Mouse (Mus musculus) limb, embryonic 15.5 days (tissue): Measurements from ENCODE around the gene Sik1. TPM values are rescaled to one million over a fixed set of nuclear protein-coding genes. Genes with fewer than 3 reads are reported as not detected.
A peak's percentile ranks its signal among the peaks of the same experiment; 100 is the strongest.

ENCODE experiments used
- ATAC-seq: fragments of 200-750 bp; cut with Nextera tagmentation; 2 replicates; pipeline ENCODE4 v1.8.0; 2017; ENCODE audit warnings: low read depth, moderate TSS enrichment; ENCODE audit not compliant: insufficient number of reproducible peaks, low FRiP score, low TSS enrichment
- H3K27ac ChIP-seq: fragments of 300-500 bp; sonication (generic); 2 replicates; pipeline ENCODE4 v1.5.1; 2015; ENCODE audit warnings: moderate library complexity, mild to moderate bottlenecking, inconsistent platforms
- H3K27me3 ChIP-seq: fragments of 300-500 bp; sonication (generic); 2 replicates; pipeline ENCODE4 v1.6.1; 2015; ENCODE audit warnings: inconsistent platforms
- H3K36me3 ChIP-seq: fragments of 300-500 bp; sonication (generic); 2 replicates; pipeline ENCODE4 v1.6.1; 2015; ENCODE audit warnings: inconsistent platforms
- H3K4me1 ChIP-seq: fragments of 300-500 bp; sonication (generic); 2 replicates; pipeline ENCODE4 v1.6.1; 2015; ENCODE audit warnings: inconsistent platforms
- H3K4me2 ChIP-seq: fragments of 300-500 bp; sonication (generic); 2 replicates; pipeline ENCODE4 v1.6.1; 2015; ENCODE audit warnings: mild to moderate bottlenecking, inconsistent platforms
- H3K4me3 ChIP-seq: fragments of 300-500 bp; sonication (generic); 2 replicates; pipeline ENCODE4 v1.5.1; 2015; ENCODE audit warnings: mild to moderate bottlenecking, inconsistent platforms
- H3K9ac ChIP-seq: fragments of 300-500 bp; sonication (generic); 2 replicates; pipeline ENCODE4 v1.6.1; 2015; ENCODE audit warnings: inconsistent platforms
- H3K9me3 ChIP-seq: fragments of 300-500 bp; sonication (generic); 2 replicates; pipeline ENCODE4 v1.6.1; 2016; ENCODE audit warnings: inconsistent platforms
- WGBS: fragments of 180-500 bp; shearing (Covaris S2); methylation state at CpG from one replicate; pipeline ENCODE4 v1.1.7; 2015; 5-methylcytosine and 5-hydroxymethylcytosine counted together
- polyA plus RNA-seq: library from polyadenylated mRNA; unstranded; fragments of >200 nt; fragmentation: Nextera tagmentation; extraction: Ambion mirVana; gene quantifications from 2 replicates; pipeline ENCODE4 v1.2.1, GENCODE M21; 2015

The Sik1 gene
- polyA plus RNA-seq, 1 experiment from 2014 or later = 30.5 TPM

- no peaks in the 10 kb centered on the region for H3K27me3 ChIP-seq
- peaks cover 42% of the 10 kb centered on the region for H3K36me3 ChIP-seq
- no peak overlapping the region for H3K4me2 ChIP-seq
- no peak for ATAC-seq
- H3K9ac ChIP-seq = no peak overlapping the region
- no peak overlapping the region for H3K4me3 ChIP-seq
- 81% methylated on average over 6 of the region's 6 CpGs for WGBS
- H3K27ac ChIP-seq = no peak overlapping the region
- H3K9me3 ChIP-seq = no peaks in the 10 kb centered on the region
- peaks cover 26% of the 10 kb centered on the region for H3K4me1 ChIP-seq
Measured at GRCm38 (mm10) chr17:31851816-31852476, 3.7 kb downstream of the Sik1 start.

GRCm38 (mm10) chr17:31850457-31850980 lies 5.1 kb downstream of the Sik1 start:
- H3K27ac ChIP-seq = no peak overlapping the region

GRCm38 (mm10) chr17:31846970-31847369 lies 8.6 kb downstream of the Sik1 start:
- no peak overlapping the region for H3K4me3 ChIP-seq
- H3K27me3 ChIP-seq = no peaks in the 10 kb centered on the region
- H3K27ac ChIP-seq = peak overlapping the region; percentile 40
- H3K9ac ChIP-seq = no peak overlapping the region
- peaks cover 76% of the 10 kb centered on the region for H3K36me3 ChIP-seq
- no peak overlapping the region for H3K4me2 ChIP-seq
- ATAC-seq = no peak
- no peaks in the 10 kb centered on the region for H3K9me3 ChIP-seq
- H3K4me1 ChIP-seq = peaks cover 30% of the 10 kb centered on the region
- 82% methylated on average over 13 of the region's 13 CpGs for WGBS

More at GRCm38 (mm10) chr17:31850457-31850980, 5.1 kb downstream of the Sik1 start:
- no peak overlapping the region for H3K4me2 ChIP-seq
- no peak for ATAC-seq
- 91% methylated on average over 17 of the region's 17 CpGs for WGBS
- no peaks in the 10 kb centered on the region for H3K27me3 ChIP-seq
- peaks cover 24% of the 10 kb centered on the region for H3K4me1 ChIP-seq
- peaks cover 56% of the 10 kb centered on the region for H3K36me3 ChIP-seq
- H3K9ac ChIP-seq = no peak overlapping the region
- H3K4me3 ChIP-seq = no peak overlapping the region
- H3K9me3 ChIP-seq = no peaks in the 10 kb centered on the region

GRCm38 (mm10) chr17:31846352-31846751 lies 9.3 kb downstream of the Sik1 start:
- no peak overlapping the region for H3K4me2 ChIP-seq
- no peaks in the 10 kb centered on the region for H3K27me3 ChIP-seq
- no peak overlapping the region for H3K27ac ChIP-seq
- peaks cover 76% of the 10 kb centered on the region for H3K36me3 ChIP-seq
- no peaks in the 10 kb centered on the region for H3K9me3 ChIP-seq
- peaks cover 31% of the 10 kb centered on the region for H3K4me1 ChIP-seq
- no peak for ATAC-seq
- H3K4me3 ChIP-seq = no peak overlapping the region
- H3K9ac ChIP-seq = no peak overlapping the region
- WGBS = 67% methylated on average over 9 of the region's 9 CpGs

DNA sequence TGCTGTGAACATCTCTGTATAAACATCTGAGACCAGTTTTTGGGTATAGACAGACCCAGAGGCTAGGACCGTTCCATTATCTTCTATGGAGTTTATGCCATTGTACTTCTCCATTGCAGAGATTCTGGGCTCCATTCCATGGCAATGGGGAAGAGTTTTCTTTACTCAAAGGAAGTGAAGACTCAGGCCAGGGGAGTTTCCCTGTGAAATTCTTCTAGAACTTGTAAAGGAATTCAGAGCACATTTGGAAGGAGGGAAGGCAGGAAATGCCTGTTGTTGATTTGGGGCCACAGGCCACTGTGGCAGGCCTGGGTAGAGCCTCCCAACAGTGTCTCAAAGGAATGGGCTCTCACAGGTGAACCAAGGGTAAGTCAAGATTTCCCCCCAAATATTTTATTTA lies 11.7 kb downstream of the Sik1 start:
- Histone ChIP-seq H3K36me3 (peaks cover 53% of the 10 kb centered on the region), H3K9me3 (no peaks in the 10 kb centered on the region), H3K4me3 (no peak overlapping the region), H3K4me2 (no peak overlapping the region), H3K9ac (no peak overlapping the region), H3K27me3 (no peaks in the 10 kb centered on the region), H3K4me1 (peaks cover 26% of the 10 kb centered on the region), H3K27ac (peak overlapping the region; percentile 85)
- 87% methylated on average over 1 of the region's 1 CpGs for WGBS
- no peak for ATAC-seq

DNA sequence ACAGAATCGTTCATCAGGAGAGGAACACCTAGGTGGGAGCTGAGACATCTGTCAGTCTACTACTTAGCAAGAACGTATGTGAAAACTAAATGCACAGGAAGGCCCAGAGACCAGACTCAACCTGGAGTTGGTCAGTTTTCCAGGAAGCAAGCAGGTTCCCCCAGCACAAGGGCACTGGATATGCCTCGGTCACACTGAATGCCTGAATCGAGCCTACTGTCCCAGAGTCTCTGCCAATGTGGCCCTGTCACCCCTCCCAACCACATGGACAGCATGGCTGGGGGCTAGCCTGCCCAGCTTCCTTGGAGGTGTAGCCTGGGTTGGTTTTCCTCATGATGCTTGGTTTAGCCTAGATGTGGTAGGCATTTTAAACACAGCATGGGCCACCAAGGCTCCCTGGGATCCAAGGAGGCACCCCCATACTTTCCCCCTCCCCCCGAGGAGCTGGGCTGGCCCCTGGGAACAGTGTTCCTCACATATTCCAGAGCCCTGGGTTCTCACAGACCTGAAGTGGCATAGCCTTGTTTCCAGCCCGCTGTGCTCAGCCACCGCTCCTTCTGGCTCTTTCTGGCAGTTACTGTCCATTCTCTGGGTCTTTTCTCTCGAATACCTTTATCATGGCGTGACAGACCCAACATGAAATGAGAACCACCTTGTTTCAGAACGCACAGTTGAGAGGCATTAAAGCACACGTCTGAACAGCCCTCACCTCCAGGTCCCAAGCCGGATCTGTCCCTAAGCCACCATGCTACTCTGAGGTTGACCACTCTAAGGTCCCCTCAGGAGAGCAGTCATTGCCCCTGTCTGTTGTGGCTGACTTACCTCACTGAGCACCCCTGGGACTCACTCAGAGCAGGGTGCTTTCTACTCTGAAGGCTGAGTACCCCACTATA lies 12.4 kb downstream of the Sik1 start:
- H3K9me3 ChIP-seq = no peaks in the 10 kb centered on the region
- peaks cover 26% of the 10 kb centered on the region for H3K4me1 ChIP-seq
- peaks cover 46% of the 10 kb centered on the region for H3K36me3 ChIP-seq
- H3K4me2 ChIP-seq = no peak overlapping the region
- no peak overlapping the region for H3K4me3 ChIP-seq
- H3K9ac ChIP-seq = no peak overlapping the region
- no peaks in the 10 kb centered on the region for H3K27me3 ChIP-seq
- 75% methylated on average over 12 of the region's 12 CpGs for WGBS
- H3K27ac ChIP-seq = peak overlapping the region; percentile 85
- no peak for ATAC-seq

DNA sequence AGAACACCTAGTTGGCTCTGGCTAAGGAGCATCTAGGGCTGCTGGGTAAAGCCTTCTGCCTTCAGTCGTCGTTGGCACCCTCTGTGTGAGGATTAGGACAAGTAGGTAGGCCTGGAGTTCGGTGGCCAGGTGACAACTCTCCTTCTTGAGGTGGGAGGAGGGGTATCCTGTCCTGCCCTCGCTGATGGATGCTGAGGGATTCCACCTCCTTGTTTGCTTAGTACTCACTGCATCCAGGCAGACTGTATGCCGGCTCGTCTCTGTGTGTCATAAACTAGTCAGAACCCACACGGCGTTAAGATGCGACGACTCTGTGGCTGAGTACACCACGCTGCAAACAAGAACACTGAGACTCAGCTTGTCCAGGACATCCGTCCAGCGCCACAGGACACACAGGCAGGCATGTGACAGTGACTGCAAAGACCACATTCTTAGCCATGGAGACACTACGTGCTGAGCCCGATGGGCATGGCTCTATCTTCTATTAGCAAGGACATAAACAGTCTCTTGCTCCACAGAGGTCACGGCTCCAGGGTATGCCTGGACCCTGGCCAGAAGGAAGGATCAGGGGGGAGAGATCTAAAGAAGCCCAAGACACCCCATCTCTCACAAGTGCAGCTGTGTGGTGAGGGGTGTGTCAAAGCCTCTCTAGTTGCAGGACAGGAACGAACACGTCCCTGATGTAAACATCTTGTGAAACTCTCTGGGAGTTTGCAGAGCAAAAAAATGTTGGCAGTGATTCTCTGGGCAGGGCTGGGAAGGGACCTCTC lies 13.6 kb downstream of the Sik1 start:
- 52% methylated on average over 18 of the region's 18 CpGs for whole genome bisulfite sequencing
- H3K36me3 ChIP-seq = peaks cover 35% of the 10 kb centered on the region
- ATAC-seq = peak; percentile 49; the same call in 1 of the 2 replicates
- H3K9me3 ChIP-seq = no peaks in the 10 kb centered on the region
- no peak overlapping the region for H3K4me3 ChIP-seq
- no peak overlapping the region for H3K4me2 ChIP-seq
- no peaks in the 10 kb centered on the region for H3K27me3 ChIP-seq
- H3K9ac ChIP-seq = no peak overlapping the region
- H3K4me1 ChIP-seq = peaks cover 26% of the 10 kb centered on the region
- peak overlapping the region; percentile 85 for H3K27ac ChIP-seq

DNA sequence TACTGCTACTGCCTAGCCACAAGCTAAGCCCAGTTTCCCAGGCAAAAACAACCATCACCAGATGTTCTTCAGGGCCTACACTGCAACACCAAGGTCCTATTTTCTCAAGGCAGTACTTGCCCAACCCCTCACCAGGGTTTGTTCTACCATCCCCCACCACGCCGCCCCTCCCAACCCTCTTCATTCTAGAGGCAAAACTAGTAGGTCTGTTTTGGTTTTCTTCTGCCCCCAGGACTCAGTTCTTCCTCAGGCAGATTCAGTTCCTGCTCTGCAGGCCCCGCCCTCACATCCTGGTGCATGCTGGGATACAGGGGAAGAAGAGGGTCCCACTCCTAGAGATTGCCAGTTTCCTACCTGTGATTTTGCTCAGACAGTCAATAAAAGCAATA lies 14.2 kb downstream of the Sik1 start:
- Histone ChIP-seq H3K9me3 (no peaks in the 10 kb centered on the region), H3K27ac (peak overlapping the region; percentile 85), H3K4me1 (peaks cover 25% of the 10 kb centered on the region), H3K4me3 (no peak overlapping the region), H3K4me2 (no peak overlapping the region), H3K36me3 (peaks cover 29% of the 10 kb centered on the region), H3K9ac (no peak overlapping the region), H3K27me3 (no peaks in the 10 kb centered on the region)
- 77% methylated on average over 3 of the region's 3 CpGs for WGBS
- ATAC-seq = no peak

DNA sequence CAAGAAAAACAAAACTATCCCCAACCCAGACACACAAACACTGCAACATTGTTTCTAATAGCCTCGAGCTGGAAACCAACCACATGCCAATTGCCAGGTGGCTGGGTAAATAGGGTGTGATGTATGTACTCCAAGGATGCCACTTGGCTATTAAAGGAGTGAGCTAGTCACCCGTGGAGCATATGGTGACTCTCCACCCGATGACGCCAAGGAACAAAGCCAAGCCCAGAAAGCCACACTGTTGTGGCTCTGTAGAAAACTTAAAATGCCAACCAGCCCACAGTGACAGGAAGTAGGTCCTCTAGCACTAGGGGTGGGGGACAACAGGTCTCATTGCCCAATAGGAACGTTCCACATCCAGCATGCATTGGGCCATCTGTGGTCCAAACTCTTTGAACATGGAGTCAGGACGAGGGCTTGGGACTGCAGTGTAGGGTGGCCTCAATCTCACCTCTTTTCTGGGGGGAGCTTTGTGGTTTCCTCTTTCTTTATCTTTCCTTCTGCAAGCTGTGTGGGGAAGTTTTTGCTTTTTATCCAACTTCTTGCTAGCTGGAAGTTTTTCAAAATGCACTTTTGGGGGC lies 15.1 kb downstream of the Sik1 start:
- Histone ChIP-seq H3K27me3 (no peaks in the 10 kb centered on the region), H3K9me3 (no peaks in the 10 kb centered on the region), H3K4me2 (no peak overlapping the region), H3K27ac (peak overlapping the region; percentile 85; the same call in 1 of the 2 replicates), H3K4me1 (peaks cover 21% of the 10 kb centered on the region), H3K9ac (no peak overlapping the region), H3K36me3 (peaks cover 20% of the 10 kb centered on the region; the same call in 1 of the 2 replicates), H3K4me3 (no peak overlapping the region)
- ATAC-seq = no peak
- WGBS = 74% methylated on average over 6 of the region's 6 CpGs

GRCm38 (mm10) chr17:31836772-31837171 lies 18.8 kb downstream of the Sik1 start:
- no peak for ATAC-seq
- Histone ChIP-seq H3K4me3 (no peak overlapping the region), H3K36me3 (no peaks in the 10 kb centered on the region), H3K9me3 (no peaks in the 10 kb centered on the region), H3K4me2 (no peak overlapping the region), H3K9ac (no peak overlapping the region), H3K4me1 (peaks cover 22% of the 10 kb centered on the region), H3K27ac (no peak overlapping the region; the same call in 1 of the 2 replicates), H3K27me3 (no peaks in the 10 kb centered on the region)
- WGBS = 81% methylated on average over 7 of the region's 7 CpGs

DNA sequence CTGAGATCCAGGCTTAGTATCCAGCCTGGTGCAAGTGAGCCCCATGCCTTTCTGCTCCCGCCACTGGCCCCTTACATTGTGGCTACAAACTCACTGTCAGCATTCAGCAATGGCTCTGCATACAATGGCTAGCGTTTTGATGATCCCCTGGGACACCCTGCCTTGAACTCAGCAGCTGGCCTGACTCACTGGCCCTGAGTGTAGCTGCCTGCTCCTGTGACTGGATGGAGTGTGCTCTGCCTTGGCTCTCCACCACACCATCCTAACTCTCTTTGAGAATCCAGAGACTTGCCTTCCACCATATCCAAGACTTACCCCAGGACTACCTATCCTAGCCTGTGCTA lies 19.4 kb downstream of the Sik1 start:
- Histone ChIP-seq H3K27ac (no peak overlapping the region; the same call in 1 of the 2 replicates), H3K9me3 (no peaks in the 10 kb centered on the region), H3K4me3 (no peak overlapping the region), H3K9ac (no peak overlapping the region), H3K4me2 (no peak overlapping the region), H3K27me3 (no peaks in the 10 kb centered on the region), H3K4me1 (peaks cover 28% of the 10 kb centered on the region), H3K36me3 (no peaks in the 10 kb centered on the region)
- no peak for ATAC-seq
- 77% methylated on average over 2 of the region's 2 CpGs for WGBS
